Mouse (Mus musculus) MEL (cell line): ENCODE measurements around the gene Mylk4. TPM values are rescaled to one million over a fixed set of nuclear protein-coding genes. Genes with fewer than 3 reads are reported as not detected.

Experiments used
- DNase-seq: peaks from one replicate; pipeline ENCODE4 v3.0.0; 2011; ENCODE audit warnings: low read depth, low spot score
- H3K27ac ChIP-seq: 2 replicates; pipeline ENCODE4 v1.5.1; 2012; ENCODE audit warnings: low read depth, mild to moderate bottlenecking, control low read depth, low read length, moderate library complexity; ENCODE audit not compliant: control insufficient read depth
- H3K27me3 ChIP-seq, 2 experiments: fragments of 150-350 bp in 1 of 2; sonication (generic) in 1 of 2; 2 replicates each; pipeline ENCODE4 v1.6.1; 2012; ENCODE audit warnings: low read length in 2 of 2, mild to moderate bottlenecking in 2 of 2, improper control_type of control experiment in 1 of 2, moderate library complexity in 1 of 2; ENCODE audit not compliant: insufficient read depth in 2 of 2, control insufficient read depth in 1 of 2
- H3K36me3 ChIP-seq, 2 experiments: 2 replicates each; pipeline ENCODE4 v1.6.1; 2012 to 2014; ENCODE audit warnings: low read length in 2 of 2, improper control_type of control experiment in 1 of 2, inconsistent platforms in 1 of 2, mild to moderate bottlenecking in 1 of 2; ENCODE audit not compliant: insufficient read depth in 2 of 2, control insufficient read depth in 1 of 2
- H3K4me1 ChIP-seq, 2 experiments: fragments of 150-350 bp in 1 of 2; sonication (generic) in 1 of 2; 2 replicates each; pipeline ENCODE4 v1.6.1; 2012; ENCODE audit warnings: low read length in 2 of 2, improper control_type of control experiment in 1 of 2, mild to moderate bottlenecking in 1 of 2; ENCODE audit not compliant: insufficient read depth in 2 of 2, control insufficient read depth in 1 of 2
- H3K4me3 ChIP-seq, 2 experiments: fragments of 150-350 bp in 1 of 2; sonication (generic) in 1 of 2; 2 replicates each; pipeline ENCODE4 v1.5.1; 2012; ENCODE audit warnings: low read depth in 2 of 2, low read length in 2 of 2, mild to moderate bottlenecking in 2 of 2, moderate library complexity in 2 of 2, control low read depth in 1 of 2, improper control_type of control experiment in 1 of 2; ENCODE audit not compliant: control insufficient read depth in 1 of 2, insufficient read depth in 1 of 2
- H3K79me2 ChIP-seq: 2 replicates; pipeline ENCODE4 v1.6.1; 2012; ENCODE audit warnings: mild to moderate bottlenecking, low read length, moderate library complexity; ENCODE audit not compliant: control insufficient read depth, poor library complexity, insufficient read depth
- H3K9ac ChIP-seq: 2 replicates; pipeline ENCODE4 v1.6.1; 2012; ENCODE audit warnings: low read depth, mild to moderate bottlenecking, control low read depth, low read length, moderate library complexity; ENCODE audit not compliant: control insufficient read depth, poor library complexity, severe bottlenecking
- H3K9me3 ChIP-seq: fragments of 150-350 bp; sonication (generic); replicated peaks from 2 replicates; pipeline ENCODE4 v1.6.1; 2012; ENCODE audit warnings: mild to moderate bottlenecking, low read length, improper control_type of control experiment, moderate library complexity; ENCODE audit not compliant: insufficient read depth
- BHLHE40 ChIP-seq: IDR thresholded peaks from 2 replicates; pipeline ENCODE4 v1.6.1; 2012; ENCODE audit warnings: low read depth, mild to moderate bottlenecking, inconsistent platforms, low read length, improper control_type of control experiment, borderline replicate concordance
- CHD2 ChIP-seq: IDR thresholded peaks from 2 replicates; pipeline ENCODE4 v1.6.1; 2011; ENCODE audit warnings: low read length, improper control_type of control experiment
- CTCF ChIP-seq, 3 experiments: IDR thresholded peaks in 2 of 3; conservative IDR thresholded peaks in 1 of 3; 2 replicates each; pipeline ENCODE4 v1.5.1; 2011 to 2012; ENCODE audit warnings: low read length in 3 of 3, low read depth in 2 of 3, mild to moderate bottlenecking in 2 of 3, improper control_type of control experiment in 1 of 3, inconsistent platforms in 1 of 3, mixed read lengths in 1 of 3, moderate library complexity in 1 of 3; ENCODE audit not compliant: control insufficient read depth in 1 of 3, insufficient read depth in 1 of 3, poor library complexity in 1 of 3, severe bottlenecking in 1 of 3
- E2F4 ChIP-seq: IDR thresholded peaks from 2 replicates; pipeline ENCODE4 v1.6.1; 2011; ENCODE audit warnings: low read depth, low read length, improper control_type of control experiment, borderline replicate concordance
- EP300 ChIP-seq, 2 experiments: IDR thresholded peaks; 2 replicates each; pipeline ENCODE4 v1.6.1; 2011; ENCODE audit warnings: improper control_type of control experiment in 2 of 2, low read length in 2 of 2, low read depth in 1 of 2, mild to moderate bottlenecking in 1 of 2
- ETS1 ChIP-seq: IDR thresholded peaks from 2 replicates; pipeline ENCODE4 v1.6.1; 2012; ENCODE audit warnings: low read depth, mild to moderate bottlenecking, inconsistent platforms, low read length, improper control_type of control experiment, moderate library complexity
- GATA1 ChIP-seq: IDR thresholded peaks from 2 replicates; pipeline ENCODE4 v1.6.1; 2011; ENCODE audit warnings: low read depth, low read length, improper control_type of control experiment
- HCFC1 ChIP-seq: IDR thresholded peaks from 2 replicates; pipeline ENCODE4 v1.6.1; 2012; ENCODE audit warnings: low read depth, mild to moderate bottlenecking, inconsistent platforms, low read length, improper control_type of control experiment, moderate library complexity
- MAFK ChIP-seq: IDR thresholded peaks from 2 replicates; pipeline ENCODE4 v1.6.1; 2011; ENCODE audit warnings: low read depth, mild to moderate bottlenecking, low read length, improper control_type of control experiment, borderline replicate concordance
- MAX ChIP-seq: IDR thresholded peaks from 2 replicates; pipeline ENCODE4 v1.6.1; 2011; ENCODE audit warnings: low read length, improper control_type of control experiment
- MAZ ChIP-seq: IDR thresholded peaks from 2 replicates; pipeline ENCODE4 v1.6.1; 2012; ENCODE audit warnings: low read depth, mild to moderate bottlenecking, inconsistent platforms, low read length, improper control_type of control experiment
- MXI1 ChIP-seq: IDR thresholded peaks from 2 replicates; pipeline ENCODE4 v1.6.1; 2011; ENCODE audit warnings: mild to moderate bottlenecking, low read depth, low read length, improper control_type of control experiment
- MYC ChIP-seq: IDR thresholded peaks from 2 replicates; pipeline ENCODE4 v1.6.1; 2011; ENCODE audit warnings: low read depth, mild to moderate bottlenecking, low read length, improper control_type of control experiment, moderate library complexity
- POLR2AphosphoS2 ChIP-seq: IDR thresholded peaks from 2 replicates; pipeline ENCODE4 v1.6.1; 2011; ENCODE audit warnings: low read length, improper control_type of control experiment
- RCOR1 ChIP-seq: IDR thresholded peaks from 2 replicates; pipeline ENCODE4 v1.6.1; 2012; ENCODE audit warnings: low read depth, mild to moderate bottlenecking, inconsistent platforms, low read length, improper control_type of control experiment
- SIN3A ChIP-seq: IDR thresholded peaks from 2 replicates; pipeline ENCODE4 v1.6.1; 2012; ENCODE audit warnings: low read length, improper control_type of control experiment, inconsistent platforms
- TAL1 ChIP-seq: IDR thresholded peaks from 2 replicates; pipeline ENCODE4 v1.6.1; 2012; ENCODE audit warnings: mild to moderate bottlenecking, inconsistent platforms, low read length, moderate library complexity, mixed read lengths
- TBP ChIP-seq: IDR thresholded peaks from 2 replicates; pipeline ENCODE4 v1.8.0; 2011; ENCODE audit warnings: low read depth, low read length, improper control_type of control experiment
- TCF12 ChIP-seq: IDR thresholded peaks from 2 replicates; pipeline ENCODE4 v1.6.1; 2014; ENCODE audit warnings: low read depth, mild to moderate bottlenecking, inconsistent platforms, low read length, improper control_type of control experiment, moderate library complexity
- USF1 ChIP-seq: IDR thresholded peaks from 2 replicates; pipeline ENCODE4 v1.6.1; 2014; ENCODE audit warnings: low read depth, mild to moderate bottlenecking, inconsistent platforms, low read length, improper control_type of control experiment, moderate library complexity
- USF2 ChIP-seq, 2 experiments: IDR thresholded peaks; 2 replicates each; pipeline ENCODE4 v1.6.1; 2011 to 2012; ENCODE audit warnings: improper control_type of control experiment in 2 of 2, low read length in 2 of 2, borderline replicate concordance in 1 of 2, inconsistent platforms in 1 of 2, low read depth in 1 of 2, mild to moderate bottlenecking in 1 of 2; ENCODE audit not compliant: insufficient read depth in 1 of 2
- ZMIZ1 ChIP-seq: IDR thresholded peaks from 2 replicates; pipeline ENCODE4 v1.6.1; 2012; ENCODE audit warnings: low read depth, mild to moderate bottlenecking, inconsistent platforms, low read length, improper control_type of control experiment, moderate library complexity
- polyA plus RNA-seq, 2 experiments: library from polyadenylated mRNA; stranded (reverse) in 1 of 2; unstranded in 1 of 2; fragments of >175 nt in 1 of 2; fragments of >200 nt in 1 of 2; gene quantifications; 2 replicates each; pipeline versions ENCODE4 v1.2.1 to v1.2.4; 2012; ENCODE audit warnings: low replicate concordance in 2 of 2, low read depth in 1 of 2; ENCODE audit not compliant: insufficient read length in 2 of 2, insufficient read depth in 1 of 2, missing spikeins in 1 of 2
- total RNA-seq: library from RNA; depleted of rRNA; stranded (reverse); fragments of 300-350 nt; gene quantifications from 2 replicates; pipeline ENCODE4 v1.2.3, GENCODE M21; 2012

The Mylk4 gene
- total and polyA plus RNA-seq, 3 experiments: not detected

GRCm38 (mm10) chr13:32832776-32833175 lies 49.0 kb upstream of the Mylk4 start:
- Histone ChIP-seq H3K9me3 (no peaks in the 10 kb centered on the region), H3K9ac (no peak overlapping the region), H3K4me1 (peaks cover 3 to 43% of the 10 kb centered on the region in 2 experiments; a peak in 3 of 4 replicates), H3K27ac (no peak overlapping the region), H3K36me3 (peaks cover 0 to 40% of the 10 kb centered on the region in 2 experiments; a peak in 2 of 4 replicates), H3K79me2 (no peaks in the 10 kb centered on the region), H3K4me3 (no peak overlapping the region), H3K27me3 (no peaks in the 10 kb centered on the region)
- TF ChIP-seq CHD2: no peak
- DNase-seq: no peak

GRCm38 (mm10) chr13:32831505-32832273 lies 47.9 kb upstream of the Mylk4 start:
- H3K27ac ChIP-seq: no peak overlapping the region; the same call in 1 of the 2 replicates

GRCm38 (mm10) chr13:32828886-32829285 lies 45.1 kb upstream of the Mylk4 start:
- Histone ChIP-seq H3K4me3 (no peak overlapping the region), H3K79me2 (no peaks in the 10 kb centered on the region), H3K4me1 (peaks cover 3 to 43% of the 10 kb centered on the region in 2 experiments; a peak in 3 of 4 replicates), H3K36me3 (peaks cover 0 to 40% of the 10 kb centered on the region in 2 experiments; a peak in 2 of 4 replicates), H3K27me3 (no peaks in the 10 kb centered on the region), H3K9me3 (no peaks in the 10 kb centered on the region), H3K27ac (no peak overlapping the region), H3K9ac (no peak overlapping the region)
- TF ChIP-seq CTCF (IDR thresholded peaks at IDR 0.05 in 2 of 3, conservative IDR thresholded peaks at IDR 0.05 in 1 of 3; ENCODE audit: control insufficient read depth in 1 of 3, insufficient read depth in 1 of 3, low read depth in 2 of 3, low read length in 3 of 3, poor library complexity in 1 of 3, severe bottlenecking in 1 of 3): no peak
- TF ChIP-seq SIN3A: peak; percentile 58
- TF ChIP-seq E2F4: no peak
- TF ChIP-seq TAL1: peak; percentile 73
- peak; percentile 93 to 94 for TF ChIP-seq EP300 (IDR thresholded peaks at IDR 0.05; ENCODE audit: low read depth in 1 of 2, low read length in 2 of 2)
- TF ChIP-seq POLR2AphosphoS2: no peak
- no peak for TF ChIP-seq USF1
- peak; percentile 69; the same call in 1 of the 2 replicates for TF ChIP-seq MXI1
- peak; percentile 96 for TF ChIP-seq TCF12
- no peak for TF ChIP-seq MAZ
- TF ChIP-seq MYC: peak; percentile 47; the same call in 1 of the 2 replicates
- TF ChIP-seq USF2 (IDR thresholded peaks at IDR 0.05; ENCODE audit: borderline replicate concordance in 1 of 2, insufficient read depth in 1 of 2, low read depth in 1 of 2, low read length in 2 of 2): no peak
- TF ChIP-seq RCOR1: peak; percentile 89
- peak; percentile 95 for TF ChIP-seq GATA1
- no peak for TF ChIP-seq ZMIZ1
- 0 out of 2 replicates have a peak, but pooled peaks have one; percentile 13 for TF ChIP-seq TBP
- peak; percentile 79 for TF ChIP-seq ETS1
- TF ChIP-seq CHD2: no peak
- 0 out of 2 replicates have a peak, but pooled peaks have one; percentile 38 for TF ChIP-seq MAX
- DNase-seq: peak; percentile 74

More at GRCm38 (mm10) chr13:32831505-32832273, 47.9 kb upstream of the Mylk4 start:
- peak; percentile 35; the same call in 1 of the 2 replicates for TF ChIP-seq RCOR1
- peak; percentile 34 to 49; a peak in 2 of 4 replicates for TF ChIP-seq EP300 (IDR thresholded peaks at IDR 0.05; ENCODE audit: low read depth in 1 of 2, low read length in 2 of 2)
- no peak for TF ChIP-seq HCFC1
- no peak for TF ChIP-seq MAFK
- TF ChIP-seq E2F4: no peak
- TF ChIP-seq TCF12: 0 out of 2 replicates have a peak, but pooled peaks have one; percentile 39
- TF ChIP-seq BHLHE40: no peak
- peak; percentile 82 for TF ChIP-seq GATA1
- Histone ChIP-seq H3K9me3 (no peaks in the 10 kb centered on the region), H3K4me1 (peaks cover 3 to 43% of the 10 kb centered on the region in 2 experiments; a peak in 3 of 4 replicates), H3K36me3 (peaks cover 0 to 40% of the 10 kb centered on the region in 2 experiments; a peak in 2 of 4 replicates), H3K4me3 (no peak overlapping the region), H3K9ac (no peak overlapping the region), H3K27me3 (no peaks in the 10 kb centered on the region), H3K79me2 (no peaks in the 10 kb centered on the region)
- no peak for DNase-seq
